Mouse (Mus musculus) heart, adult 2 months (tissue): ENCODE measurements around the gene Dnase2a. TPM values are rescaled to one million over a fixed set of nuclear protein-coding genes. Genes with fewer than 3 reads are reported as not detected.

ENCODE experiments used
- DNase-seq, 2 experiments: peaks; one replicate each; pipeline ENCODE4 v3.0.0; 2021
- H3K27ac ChIP-seq: fragments of 200-600 bp; 2 replicates; pipeline ENCODE4 v1.8.1; 2022
- H3K27me3 ChIP-seq: fragments of 200-500 bp; 2 replicates; pipeline ENCODE4 v1.6.1; 2012; ENCODE audit warnings: mild to moderate bottlenecking, low read length, inconsistent platforms, mixed read lengths; ENCODE audit not compliant: control insufficient read depth, insufficient read depth
- H3K36me3 ChIP-seq: fragments of 200-500 bp; 2 replicates; pipeline ENCODE4 v1.6.1; 2012; ENCODE audit warnings: low read length, inconsistent platforms; ENCODE audit not compliant: control insufficient read depth, insufficient read depth
- H3K4me1 ChIP-seq: fragments of 200-500 bp; 2 replicates; pipeline ENCODE4 v1.6.1; 2011; ENCODE audit warnings: low read length; ENCODE audit not compliant: control insufficient read depth, insufficient read depth
- H3K4me3 ChIP-seq: fragments of 200-600 bp; 2 replicates; pipeline ENCODE4 v1.8.1; 2022
- H3K79me2 ChIP-seq: fragments of 200-500 bp; replicated peaks from 2 replicates; pipeline ENCODE4 v1.6.1; 2012; ENCODE audit warnings: mild to moderate bottlenecking, inconsistent platforms, low read length, moderate library complexity, mixed read lengths; ENCODE audit not compliant: control insufficient read depth, insufficient read depth
- H3K9ac ChIP-seq: fragments of 200-500 bp; 2 replicates; pipeline ENCODE4 v1.6.1; 2012; ENCODE audit warnings: low read depth, mild to moderate bottlenecking, control low read depth, inconsistent platforms, low read length, mixed read lengths
- CTCF ChIP-seq: fragments of 200-600 bp; IDR thresholded peaks from 2 replicates; pipeline ENCODE4 v1.8.1; 2022; ENCODE audit warnings: antibody characterized with exemption, mild to moderate bottlenecking, moderate library complexity
- EP300 ChIP-seq: fragments of 200-500 bp; IDR thresholded peaks from 2 replicates; pipeline ENCODE4 v1.6.1; 2011; ENCODE audit warnings: low read depth, low read length, control low read depth; ENCODE audit not compliant: insufficient read depth
- POLR2A ChIP-seq: fragments of 200-500 bp; IDR thresholded peaks from 2 replicates; pipeline ENCODE4 v1.6.1; 2011; ENCODE audit warnings: mild to moderate bottlenecking, low read depth, low read length, control low read depth; ENCODE audit not compliant: insufficient read depth
- WGBS: fragments of 180-500 bp; shearing (Covaris S2); methylation state at CpG from one replicate; pipeline ENCODE4 v1.1.7; 2018; 5-methylcytosine and 5-hydroxymethylcytosine counted together
- intact Hi-C: fragments of 180-260 bp; cut with DNase I; formaldehyde crosslinking; loops from one replicate; pipeline ENCODE4 v1.15.1; 2025
- polyA plus RNA-seq: library from polyadenylated mRNA; depleted of rRNA; stranded (reverse); fragments of >200 nt; gene quantifications from 2 replicates; pipeline ENCODE4 v1.2.3, GENCODE M21; 2012
- total RNA-seq, 2 experiments: library from RNA; stranded (reverse); gene quantifications; 2 replicates each; pipeline ENCODE4 v1.2.3; 2021

Gene Dnase2a
- total and polyA plus RNA-seq, 3 experiments: 6.5 to 9.6 (median 9.2) TPM

- Histone ChIP-seq H3K4me1 (no peaks in the 10 kb centered on the region; the same call in 1 of the 2 replicates), H3K27ac (no peak overlapping the region), H3K9ac (no peak overlapping the region), H3K36me3 (no peaks in the 10 kb centered on the region), H3K4me3 (no peak overlapping the region), H3K79me2 (no peaks in the 10 kb centered on the region), H3K27me3 (peaks cover 8% of the 10 kb centered on the region)
- intact Hi-C loops: no loop called here
- no peak for DNase-seq
- WGBS: 8% methylated on average over 11 of the region's 11 CpGs
- no peak for TF ChIP-seq CTCF
- no peak for TF ChIP-seq EP300
- TF ChIP-seq POLR2A: no peak
These were observed 36.9 kb downstream of the Dnase2a start for GRCm38 (mm10) chr8:84945235-84945632.

GRCm38 (mm10) chr8:84945633-84946527, 37.5 kb downstream of the Dnase2a start:
- TF ChIP-seq CTCF (peak; percentile 33), EP300 (no peak)
- Histone ChIP-seq H3K4me1 (no peaks in the 10 kb centered on the region; the same call in 1 of the 2 replicates), H3K27ac (no peak overlapping the region), H3K27me3 (peaks cover 8% of the 10 kb centered on the region), H3K79me2 (no peaks in the 10 kb centered on the region), H3K9ac (no peak overlapping the region), H3K36me3 (no peaks in the 10 kb centered on the region), H3K4me3 (0 out of 2 replicates have a peak overlapping the region, but pooled peaks have one; percentile 22)
- intact Hi-C loops: no loop called here
- 1% methylated on average over 52 of the region's 67 CpGs for WGBS
- no peak for DNase-seq

- H3K36me3 ChIP-seq: no peaks in the 10 kb centered on the region
- no peak for DNase-seq
- no peak for TF ChIP-seq EP300
- TF ChIP-seq CTCF: peak; percentile 35
- no peak for TF ChIP-seq POLR2A
- H3K27ac ChIP-seq: no peak within 1 kb of the TSS
- intact Hi-C loops: no loop called here
- no peaks in the 10 kb centered on the region for H3K79me2 ChIP-seq
- H3K4me3 ChIP-seq: 0 out of 2 replicates have a peak within 1 kb of the TSS, but pooled peaks have one; percentile 22
- no peaks in the 10 kb centered on the region; the same call in 1 of the 2 replicates for H3K4me1 ChIP-seq
- H3K9ac ChIP-seq: no peak within 1 kb of the TSS
- 11% methylated on average over 17 of the region's 17 CpGs for WGBS
- H3K27me3 ChIP-seq: peaks cover 8% of the 10 kb centered on the region
These were observed 38.3 kb downstream of the Dnase2a start, which contains the start of gene Rtbdn for GRCm38 (mm10) chr8:84946528-84947240. Gene Rtbdn (plus strand): TSS chr8:84946991.

GRCm38 (mm10) chr8:84947241-84947545, 38.8 kb downstream of the Dnase2a start:
- TF ChIP-seq EP300 (0 out of 2 replicates have a peak, but pooled peaks have one; percentile 33), POLR2A (no peak), CTCF (0 out of 2 replicates have a peak, but pooled peaks have one; percentile 0)
- Histone ChIP-seq H3K79me2 (no peaks in the 10 kb centered on the region), H3K27ac (no peak overlapping the region), H3K9ac (no peak overlapping the region), H3K36me3 (no peaks in the 10 kb centered on the region), H3K4me1 (no peaks in the 10 kb centered on the region; the same call in 1 of the 2 replicates), H3K27me3 (peaks cover 8% of the 10 kb centered on the region), H3K4me3 (no peak overlapping the region)
- DNase-seq: peak in 1 of 2 experiments; percentile 69
- intact Hi-C loops: no loop called here
- WGBS: 18% methylated on average over 9 of the region's 9 CpGs

- 23% methylated on average over 12 of the region's 12 CpGs for WGBS
- H3K79me2 ChIP-seq: no peaks in the 10 kb centered on the region
- no peak overlapping the region for H3K4me3 ChIP-seq
- peaks cover 8% of the 10 kb centered on the region for H3K27me3 ChIP-seq
- TF ChIP-seq CTCF (no peak), EP300 (no peak), POLR2A (no peak)
- H3K36me3 ChIP-seq: no peaks in the 10 kb centered on the region
- no peak for DNase-seq
- no peaks in the 10 kb centered on the region for H3K4me1 ChIP-seq
- no peak overlapping the region for H3K27ac ChIP-seq
- H3K9ac ChIP-seq: no peak overlapping the region
- intact Hi-C loops: no loop called here
These were observed 41.4 kb downstream of the Dnase2a start for GRCm38 (mm10) chr8:84949753-84950152.
